Mouse (Mus musculus): Measurements from ENCODE around the gene Junb. TPM values are rescaled to one million over a fixed set of nuclear protein-coding genes. Genes with fewer than 3 reads are reported as not detected.

Junb gene
- polyA plus RNA-seq, 1 experiment from 2014 or later, result 7.6 TPM

DNA sequence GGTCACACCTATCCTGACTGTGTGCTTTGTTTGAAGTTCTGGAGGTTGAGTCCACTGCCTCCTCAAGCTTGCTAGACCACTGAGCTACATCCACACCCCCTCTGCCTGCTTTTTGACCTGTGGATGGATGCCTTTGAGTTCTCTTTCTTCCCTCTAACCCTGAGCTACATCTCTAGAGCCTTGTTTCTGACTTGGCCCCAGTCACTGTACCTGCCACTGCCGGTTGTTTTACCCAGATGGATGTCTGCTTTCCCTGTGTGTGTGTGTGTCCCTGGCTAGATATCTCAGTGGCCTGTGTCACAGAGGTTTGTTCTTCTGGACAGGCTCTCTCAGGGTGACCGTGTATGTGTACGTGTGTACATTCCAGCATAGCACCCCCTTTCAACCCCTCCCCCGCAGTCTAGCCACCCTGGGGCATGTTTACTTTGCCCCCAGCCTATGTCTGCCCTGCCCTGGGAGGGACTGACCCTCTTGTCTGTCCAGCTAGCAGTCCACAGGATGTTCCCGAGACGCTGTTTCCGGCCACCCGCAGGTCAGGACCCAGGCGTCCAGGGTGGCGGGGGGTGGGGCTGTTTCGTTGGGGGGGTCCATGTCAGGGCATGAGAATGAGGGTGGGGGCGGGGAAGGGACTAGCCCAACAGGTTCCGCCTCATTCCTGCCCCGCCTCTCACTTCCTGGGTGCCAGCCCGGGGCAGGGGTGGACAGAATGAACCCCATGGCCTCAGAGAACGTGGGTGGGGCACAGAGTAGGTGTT lies 6.0 kb upstream of the Junb start:
- no peak overlapping the region; the same call in 1 of the 2 replicates for H3K4me3 ChIP-seq (replicated peaks; ENCODE audit: low read length)
- WGBS, result 18% methylated on average over 16 of the region's 16 CpGs
- ATAC-seq, result no peak
- H3K9me3 ChIP-seq (ENCODE audit: control insufficient read depth, low read length), result no peaks in the 10 kb centered on the region
- H3K4me1 ChIP-seq (replicated peaks; ENCODE audit: control insufficient read depth, insufficient read depth, low read length), result peaks cover 41% of the 10 kb centered on the region
- peaks cover 12% of the 10 kb centered on the region; the same call in 1 of the 2 replicates for H3K27me3 ChIP-seq (replicated peaks; ENCODE audit: control insufficient read depth, insufficient read depth, low read length)
- H3K27ac ChIP-seq (ENCODE audit: low read length), result 0 out of 2 replicates have a peak overlapping the region, but pooled peaks have one; percentile 12
- H3K4me2 ChIP-seq (ENCODE audit: low read length), result peak overlapping the region; percentile 95
- H3K36me3 ChIP-seq (ENCODE audit: control insufficient read depth, insufficient read depth), result no peaks in the 10 kb centered on the region
- H3K9ac ChIP-seq (replicated peaks; ENCODE audit: low read depth, low read length), result peak overlapping the region; percentile 62; the same call in 1 of the 2 replicates

DNA sequence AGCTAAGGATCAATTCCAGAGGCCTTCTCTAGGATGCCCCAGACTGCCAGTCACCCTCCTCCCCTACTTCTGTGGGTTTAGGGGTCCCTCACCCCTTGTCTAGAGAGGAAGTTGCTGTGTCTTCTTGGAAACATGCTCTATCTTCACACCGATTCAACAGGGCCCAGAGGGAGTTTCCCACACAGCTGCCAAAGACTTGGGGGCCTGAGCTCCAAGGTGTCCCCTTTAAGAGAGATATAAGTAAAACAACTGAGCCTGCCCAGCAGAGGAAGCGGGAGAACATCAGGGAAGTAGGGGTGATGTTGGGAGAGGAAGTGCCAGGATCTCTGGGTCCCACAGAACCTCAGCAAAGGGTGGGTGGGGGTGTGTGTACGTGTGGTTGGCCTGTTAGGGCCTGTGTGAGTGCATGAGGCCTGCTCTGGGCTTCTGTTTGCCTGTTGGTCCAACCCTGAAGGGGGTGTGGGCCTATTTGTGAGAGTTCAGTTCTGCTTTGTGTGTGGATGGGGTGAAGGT lies 4.0 kb upstream of the Junb start:
- Histone ChIP-seq H3K27ac (ENCODE audit: low read length) (no peak overlapping the region), H3K4me2 (ENCODE audit: low read length) (no peak overlapping the region), H3K9me3 (ENCODE audit: control insufficient read depth, low read length) (no peaks in the 10 kb centered on the region), H3K4me3 (replicated peaks; ENCODE audit: low read length) (no peak overlapping the region), H3K9ac (replicated peaks; ENCODE audit: low read depth, low read length) (no peak overlapping the region), H3K36me3 (ENCODE audit: control insufficient read depth, insufficient read depth) (no peaks in the 10 kb centered on the region), H3K27me3 (replicated peaks; ENCODE audit: control insufficient read depth, insufficient read depth, low read length) (peaks cover 18% of the 10 kb centered on the region; the same call in 1 of the 2 replicates), H3K4me1 (replicated peaks; ENCODE audit: control insufficient read depth, insufficient read depth, low read length) (peaks cover 56% of the 10 kb centered on the region)
- ATAC-seq, result no peak
- 73% methylated on average over 3 of the region's 3 CpGs for WGBS

DNA sequence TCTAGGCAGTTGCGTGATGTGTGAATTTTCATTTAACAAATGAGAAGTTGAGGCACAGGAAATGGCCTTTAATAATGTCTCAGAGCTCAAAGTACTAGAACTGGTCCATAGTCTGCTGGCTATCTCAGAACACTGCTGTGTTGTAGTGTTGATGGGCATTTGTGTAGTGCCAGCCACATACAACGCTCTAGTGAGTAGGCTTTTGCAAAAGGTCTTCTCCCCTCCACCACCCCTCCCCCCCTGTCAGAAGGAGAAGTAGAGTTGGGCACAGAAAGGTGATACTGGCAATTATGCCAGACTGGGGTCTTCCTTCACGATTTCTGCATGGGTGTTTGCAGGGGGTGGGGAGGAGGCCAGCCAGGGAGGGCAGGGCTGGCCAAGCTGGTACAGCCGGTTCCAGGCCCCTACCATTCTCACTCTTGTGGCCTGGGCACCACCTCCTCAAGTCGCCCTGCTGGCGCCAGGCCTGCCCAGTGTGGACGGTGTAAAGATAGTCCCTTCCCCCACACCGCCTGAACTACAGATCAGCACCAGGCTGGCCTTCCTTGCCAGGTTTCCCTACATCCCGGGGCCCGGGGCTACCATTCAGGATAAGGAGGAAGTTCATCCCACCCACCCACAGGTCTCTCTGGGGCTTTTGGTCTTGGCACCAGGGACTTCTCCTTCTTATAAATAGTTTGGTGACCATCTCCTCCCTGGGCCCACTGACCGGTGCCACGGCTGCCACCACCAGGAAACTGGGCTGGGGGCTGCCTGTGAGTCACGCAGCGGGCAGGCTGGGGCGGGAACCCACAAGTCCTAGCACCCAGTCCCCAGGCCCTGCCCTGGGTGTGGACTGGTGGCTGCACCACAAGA lies 3.4 kb upstream of the Junb start:
- H3K4me2 ChIP-seq (ENCODE audit: low read length), result no peak overlapping the region
- no peak for ATAC-seq
- H3K4me3 ChIP-seq (replicated peaks; ENCODE audit: low read length), result no peak overlapping the region
- no peak overlapping the region for H3K9ac ChIP-seq (replicated peaks; ENCODE audit: low read depth, low read length)
- H3K9me3 ChIP-seq (ENCODE audit: control insufficient read depth, low read length), result no peaks in the 10 kb centered on the region
- no peak overlapping the region for H3K27ac ChIP-seq (ENCODE audit: low read length)
- 78% methylated on average over 15 of the region's 15 CpGs for WGBS
- H3K36me3 ChIP-seq (ENCODE audit: control insufficient read depth, insufficient read depth), result no peaks in the 10 kb centered on the region
- peaks cover 23% of the 10 kb centered on the region for H3K27me3 ChIP-seq (replicated peaks; ENCODE audit: control insufficient read depth, insufficient read depth, low read length)
- peaks cover 63% of the 10 kb centered on the region for H3K4me1 ChIP-seq (replicated peaks; ENCODE audit: control insufficient read depth, insufficient read depth, low read length)

DNA sequence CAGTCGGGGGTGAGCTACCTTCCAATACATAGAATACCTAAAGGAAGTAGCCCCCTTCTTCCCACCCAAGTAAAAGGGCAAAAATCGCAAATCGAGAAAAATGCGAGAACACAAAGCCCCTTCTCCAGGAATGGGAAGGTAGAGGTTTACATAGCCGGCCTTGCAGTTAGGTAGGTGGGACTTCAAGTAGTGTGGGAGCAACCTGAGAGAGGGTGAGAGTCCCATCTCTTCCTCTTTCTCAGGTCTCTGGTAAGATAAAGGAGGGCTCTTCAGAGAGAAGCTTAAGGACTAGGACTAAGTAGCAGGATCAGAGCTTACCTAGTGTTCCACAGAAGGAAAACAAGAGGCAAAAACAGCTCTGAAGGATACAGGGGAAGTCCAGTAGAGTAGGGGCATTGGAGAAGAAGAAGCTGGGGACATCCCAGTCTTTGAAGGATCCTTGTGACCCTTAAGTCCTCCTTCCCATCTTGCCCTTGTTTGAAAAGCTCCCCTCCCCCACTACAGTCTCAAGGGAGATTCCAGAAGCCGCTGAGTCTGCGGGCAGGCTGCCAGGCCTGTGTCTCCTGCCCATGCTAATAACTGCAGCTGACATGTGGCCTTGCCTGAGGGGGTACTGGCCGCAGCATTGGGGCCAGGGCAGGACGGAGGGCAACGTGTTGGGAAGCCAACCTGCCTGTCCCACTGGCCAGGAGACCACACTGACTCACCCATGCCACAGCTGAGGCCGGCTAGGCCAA lies 2.3 kb upstream of the Junb start:
- Histone ChIP-seq H3K27ac (ENCODE audit: low read length) (no peak overlapping the region), H3K36me3 (ENCODE audit: control insufficient read depth, insufficient read depth) (no peaks in the 10 kb centered on the region), H3K9ac (replicated peaks; ENCODE audit: low read depth, low read length) (no peak overlapping the region; the same call in 1 of the 2 replicates), H3K4me1 (replicated peaks; ENCODE audit: control insufficient read depth, insufficient read depth, low read length) (peaks cover 65% of the 10 kb centered on the region), H3K27me3 (replicated peaks; ENCODE audit: control insufficient read depth, insufficient read depth, low read length) (peaks cover 20% of the 10 kb centered on the region), H3K9me3 (ENCODE audit: control insufficient read depth, low read length) (no peaks in the 10 kb centered on the region), H3K4me3 (replicated peaks; ENCODE audit: low read length) (no peak overlapping the region; the same call in 1 of the 2 replicates), H3K4me2 (ENCODE audit: low read length) (no peak overlapping the region; the same call in 1 of the 2 replicates)
- 34% methylated on average over 11 of the region's 11 CpGs for WGBS
- ATAC-seq, result no peak

DNA sequence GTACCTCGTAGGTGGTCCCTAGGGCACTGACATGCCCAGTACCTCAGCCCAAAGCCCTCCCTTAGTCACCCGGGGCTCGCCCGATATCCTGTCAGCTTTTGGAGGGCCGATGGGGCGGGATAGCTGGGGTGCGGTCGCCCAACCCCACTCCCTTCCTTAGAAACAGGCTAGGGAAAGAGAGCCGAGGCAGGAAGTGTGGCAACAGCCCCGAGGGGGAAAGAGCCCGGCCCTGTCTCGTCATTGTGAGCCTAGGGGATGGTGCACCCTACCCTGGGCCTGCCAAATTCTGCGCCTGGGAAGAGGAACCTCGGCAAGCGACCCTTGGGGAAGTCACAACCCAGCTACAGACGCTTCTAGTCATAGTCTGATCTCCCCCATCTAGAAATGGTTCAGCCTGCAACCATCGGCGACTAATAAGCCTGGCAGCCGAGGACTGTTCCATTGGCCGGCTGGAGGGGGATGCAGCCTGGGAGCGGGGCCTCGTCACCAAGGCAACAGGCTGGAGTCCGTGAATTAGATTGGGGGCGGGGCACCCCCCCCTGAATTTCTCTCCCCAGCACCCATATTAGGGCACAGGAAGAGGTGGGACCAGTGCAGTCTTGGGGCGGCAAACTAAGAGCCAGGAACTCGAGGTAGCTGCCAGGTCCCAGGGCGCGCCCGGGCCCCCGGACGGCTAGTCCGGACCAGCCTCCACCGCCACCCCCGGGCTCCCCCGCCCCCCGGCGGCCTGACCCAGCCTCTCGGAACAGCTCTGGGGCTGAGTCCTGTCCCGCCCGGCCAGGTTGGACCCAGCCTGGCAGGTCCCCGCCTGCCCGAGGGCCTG lies 1.3 kb upstream of the Junb start:
- peak overlapping the region; percentile 51 for H3K9ac ChIP-seq (replicated peaks; ENCODE audit: low read depth, low read length)
- peak overlapping the region; percentile 46 for H3K27ac ChIP-seq (ENCODE audit: low read length)
- H3K4me2 ChIP-seq (ENCODE audit: low read length), result peak overlapping the region; percentile 57
- peaks cover 20% of the 10 kb centered on the region for H3K27me3 ChIP-seq (replicated peaks; ENCODE audit: control insufficient read depth, insufficient read depth, low read length)
- peaks cover 64% of the 10 kb centered on the region for H3K4me1 ChIP-seq (replicated peaks; ENCODE audit: control insufficient read depth, insufficient read depth, low read length)
- 3% methylated on average over 42 of the region's 42 CpGs for WGBS
- ATAC-seq, result peak; percentile 45
- peak overlapping the region; percentile 40 for H3K4me3 ChIP-seq (replicated peaks; ENCODE audit: low read length)
- H3K9me3 ChIP-seq (ENCODE audit: control insufficient read depth, low read length), result no peaks in the 10 kb centered on the region
- peaks cover 4% of the 10 kb centered on the region; the same call in 1 of the 2 replicates for H3K36me3 ChIP-seq (ENCODE audit: control insufficient read depth, insufficient read depth)

DNA sequence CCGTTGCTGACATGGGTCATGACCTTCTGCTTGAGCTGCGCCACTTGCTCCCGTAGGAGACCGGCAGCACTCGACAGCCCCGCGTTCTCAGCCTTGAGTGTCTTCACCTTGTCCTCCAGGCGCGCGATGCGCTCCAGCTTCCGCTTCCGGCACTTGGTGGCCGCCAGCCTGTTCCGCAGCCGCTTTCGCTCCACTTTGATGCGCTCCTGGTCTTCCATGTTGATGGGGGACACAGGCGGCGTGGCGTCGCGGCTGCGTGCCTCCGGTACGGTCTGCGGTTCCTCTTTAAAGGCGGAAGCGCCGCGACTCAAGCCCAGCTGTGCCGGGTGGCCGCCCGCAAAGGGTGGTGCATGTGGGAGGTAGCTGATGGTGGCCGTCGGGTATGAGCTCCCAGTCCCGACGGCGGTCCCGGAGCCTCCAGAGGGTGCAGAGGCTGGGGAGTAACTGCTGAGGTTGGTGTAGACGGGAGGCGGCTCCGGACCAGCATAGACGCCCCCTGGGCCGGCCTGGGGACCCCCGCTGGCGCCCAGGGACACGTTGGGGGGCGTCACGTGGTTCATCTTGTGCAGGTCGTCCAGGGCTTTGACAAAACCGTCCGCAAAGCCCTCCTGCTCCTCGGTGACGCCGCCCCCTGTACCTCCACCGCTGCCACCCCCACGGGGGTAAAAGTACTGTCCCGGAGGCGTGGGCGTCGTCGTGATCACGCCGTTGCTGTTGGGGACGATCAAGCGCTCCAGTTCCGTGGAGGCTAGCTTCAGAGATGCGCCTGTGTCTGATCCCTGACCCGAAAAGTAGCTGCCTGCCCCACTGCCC lies 877 bp downstream of the Junb start:
- H3K36me3 ChIP-seq (ENCODE audit: control insufficient read depth, insufficient read depth), result peaks cover 4% of the 10 kb centered on the region; the same call in 1 of the 2 replicates
- H3K4me2 ChIP-seq (ENCODE audit: low read length), result peak overlapping the region; percentile 91
- no peaks in the 10 kb centered on the region for H3K9me3 ChIP-seq (ENCODE audit: control insufficient read depth, low read length)
- peak overlapping the region; percentile 67 for H3K9ac ChIP-seq (replicated peaks; ENCODE audit: low read depth, low read length)
- H3K27me3 ChIP-seq (replicated peaks; ENCODE audit: control insufficient read depth, insufficient read depth, low read length), result peaks cover 20% of the 10 kb centered on the region
- H3K4me1 ChIP-seq (replicated peaks; ENCODE audit: control insufficient read depth, insufficient read depth, low read length), result peaks cover 61% of the 10 kb centered on the region
- H3K27ac ChIP-seq (ENCODE audit: low read length), result no peak overlapping the region; the same call in 1 of the 2 replicates
- WGBS, result 1% methylated on average over 70 of the region's 70 CpGs
- peak overlapping the region; percentile 57 for H3K4me3 ChIP-seq (replicated peaks; ENCODE audit: low read length)
- no peak for ATAC-seq

DNA sequence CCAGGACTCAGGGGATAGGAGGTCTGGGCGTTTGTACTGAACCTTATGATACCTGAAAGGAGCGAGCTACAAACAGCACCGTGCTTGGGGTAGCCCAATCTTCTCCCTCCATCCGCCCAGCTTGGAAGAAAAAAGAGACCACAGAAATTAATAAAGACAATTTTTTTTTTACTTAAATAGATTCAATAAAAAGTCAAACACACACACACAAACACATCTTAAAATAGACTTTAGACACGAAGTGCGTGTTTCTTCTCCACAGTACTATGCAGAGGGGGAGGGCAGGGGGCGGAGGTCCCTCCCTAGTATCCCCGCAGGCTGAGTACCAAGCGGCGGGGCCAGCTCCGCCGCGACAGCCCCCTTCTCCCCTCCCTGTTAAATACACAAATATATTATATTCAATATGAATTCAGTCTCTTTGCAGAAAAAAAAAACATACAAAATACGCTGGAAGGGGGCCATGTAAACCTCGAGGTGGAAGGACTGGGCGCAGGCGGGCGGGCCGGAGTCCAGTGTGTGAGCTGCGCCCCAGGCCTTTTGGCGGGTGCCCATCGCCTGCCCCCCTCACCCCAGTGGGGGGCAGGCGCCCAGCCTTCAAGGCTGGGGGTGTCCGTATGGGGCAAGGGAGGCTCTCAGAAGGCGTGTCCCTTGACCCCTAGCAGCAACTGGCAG lies 1.6 kb downstream of the Junb start:
- Histone ChIP-seq H3K4me3 (replicated peaks; ENCODE audit: low read length) (peak overlapping the region; percentile 57), H3K9ac (replicated peaks; ENCODE audit: low read depth, low read length) (peak overlapping the region; percentile 67), H3K4me2 (ENCODE audit: low read length) (peak overlapping the region; percentile 91), H3K36me3 (ENCODE audit: control insufficient read depth, insufficient read depth) (peaks cover 4% of the 10 kb centered on the region), H3K9me3 (ENCODE audit: control insufficient read depth, low read length) (no peaks in the 10 kb centered on the region), H3K27me3 (replicated peaks; ENCODE audit: control insufficient read depth, insufficient read depth, low read length) (peaks cover 20% of the 10 kb centered on the region), H3K27ac (ENCODE audit: low read length) (no peak overlapping the region), H3K4me1 (replicated peaks; ENCODE audit: control insufficient read depth, insufficient read depth, low read length) (peaks cover 62% of the 10 kb centered on the region)
- 4% methylated on average over 25 of the region's 25 CpGs for WGBS
- ATAC-seq, result no peak

All from forebrain, embryonic 16.5 days (tissue).